Mouse (Mus musculus) CH12.LX (cell line): ENCODE data around the gene Thsd4. TPM values are rescaled to one million over a fixed set of nuclear protein-coding genes. Genes with fewer than 3 reads are reported as not detected.
A peak's percentile ranks its signal among the peaks of the same experiment; 100 is the strongest.

ENCODE experiments used
- DNase-seq: peaks from one replicate; pipeline ENCODE4 v3.0.0-alpha.2; 2013; ENCODE audit errors: extremely low read depth
- H3K27ac ChIP-seq: 2 replicates; pipeline ENCODE4 v1.5.1; 2012; ENCODE audit warnings: low read depth, mild to moderate bottlenecking, control low read depth, moderate library complexity; ENCODE audit not compliant: insufficient read depth
- H3K27me3 ChIP-seq: replicated peaks from 2 replicates; pipeline ENCODE3; 2012; ENCODE audit warnings: inconsistent platforms
- H3K36me3 ChIP-seq, 2 experiments: replicated peaks in 1 of 2; 2 replicates each; pipeline versions ENCODE3 to v1.6.1; 2012; ENCODE audit warnings: inconsistent platforms in 1 of 2, low read length in 1 of 2, mild to moderate bottlenecking in 1 of 2, mixed read lengths in 1 of 2, moderate library complexity in 1 of 2; ENCODE audit not compliant: control insufficient read depth in 1 of 2, insufficient read depth in 1 of 2
- H3K4me1 ChIP-seq, 2 experiments: 2 replicates each; pipeline ENCODE4 v1.6.1; 2012; ENCODE audit warnings: inconsistent platforms in 1 of 2, moderate library complexity in 1 of 2; ENCODE audit not compliant: insufficient read depth in 2 of 2, control insufficient read depth in 1 of 2
- H3K4me2 ChIP-seq: 2 replicates; pipeline ENCODE4 v1.6.1; 2012; ENCODE audit warnings: low read depth, mild to moderate bottlenecking, control low read depth; ENCODE audit not compliant: poor library complexity, insufficient read depth, severe bottlenecking
- H3K4me3 ChIP-seq, 3 experiments: fragments of 150-350 bp in 1 of 3; sonication (generic) in 1 of 3; replicated peaks in 1 of 3; 2 replicates each; pipeline versions ENCODE3 to v1.5.1; 2011 to 2012; ENCODE audit warnings: low read depth in 2 of 3, low read length in 2 of 3, mild to moderate bottlenecking in 2 of 3, moderate library complexity in 2 of 3, control low read depth in 1 of 3, improper control_type of control experiment in 1 of 3, inconsistent platforms in 1 of 3, mixed read lengths in 1 of 3; ENCODE audit not compliant: poor library complexity in 1 of 3
- H3K79me2 ChIP-seq: replicated peaks from 2 replicates; pipeline ENCODE4 v1.6.1; 2012; ENCODE audit warnings: mild to moderate bottlenecking, moderate library complexity; ENCODE audit not compliant: control insufficient read depth, poor library complexity, insufficient read depth, severe bottlenecking; ENCODE audit errors: extremely low read depth
- H3K9ac ChIP-seq: 2 replicates; pipeline ENCODE4 v1.6.1; 2012; ENCODE audit warnings: low read depth, mild to moderate bottlenecking, control low read depth, moderate library complexity; ENCODE audit not compliant: insufficient read depth
- H3K9me3 ChIP-seq: replicated peaks from 2 replicates; pipeline ENCODE3; 2012; ENCODE audit warnings: low read length, inconsistent platforms, mixed read lengths
- CTCF ChIP-seq, 2 experiments: IDR thresholded peaks in 1 of 2; conservative IDR thresholded peaks in 1 of 2; 2 replicates each; pipeline ENCODE4 v1.5.1; 2011 to 2012; ENCODE audit warnings: low read depth in 2 of 2, low read length in 2 of 2, improper control_type of control experiment in 1 of 2, inconsistent platforms in 1 of 2, mild to moderate bottlenecking in 1 of 2, moderate library complexity in 1 of 2
- ELF1 ChIP-seq: IDR thresholded peaks from 2 replicates; pipeline ENCODE4 v1.6.1; 2014; ENCODE audit warnings: low read depth, mild to moderate bottlenecking, inconsistent platforms, low read length, improper control_type of control experiment
- ETS1 ChIP-seq: conservative IDR thresholded peaks from 2 replicates; pipeline ENCODE4 v1.6.1; 2012; ENCODE audit warnings: low read depth, mild to moderate bottlenecking, inconsistent platforms, low read length, improper control_type of control experiment, moderate library complexity
- GABPA ChIP-seq: IDR thresholded peaks from 2 replicates; pipeline ENCODE4 v1.6.1; 2012; ENCODE audit warnings: low read depth, low read length, improper control_type of control experiment, inconsistent platforms; ENCODE audit not compliant: insufficient replicate concordance
- HCFC1 ChIP-seq: IDR thresholded peaks from 2 replicates; pipeline ENCODE4 v1.6.1; 2012; ENCODE audit warnings: low read depth, mild to moderate bottlenecking, inconsistent platforms, low read length, improper control_type of control experiment
- IRF4 ChIP-seq: IDR thresholded peaks from 2 replicates; pipeline ENCODE4 v1.6.1; 2014; ENCODE audit warnings: low read depth, mild to moderate bottlenecking, inconsistent platforms, low read length, improper control_type of control experiment
- MAZ ChIP-seq: IDR thresholded peaks from 2 replicates; pipeline ENCODE4 v1.6.1; 2012; ENCODE audit warnings: low read depth, mild to moderate bottlenecking, inconsistent platforms, low read length, improper control_type of control experiment, moderate library complexity
- MEF2A ChIP-seq: IDR thresholded peaks from 2 replicates; pipeline ENCODE4 v1.6.1; 2014; ENCODE audit warnings: low read depth, mild to moderate bottlenecking, inconsistent platforms, low read length, improper control_type of control experiment, borderline replicate concordance
- NRF1 ChIP-seq: IDR thresholded peaks from 2 replicates; pipeline ENCODE4 v1.6.1; 2014; ENCODE audit warnings: low read depth, mild to moderate bottlenecking, inconsistent platforms, low read length, improper control_type of control experiment, moderate library complexity
- PAX5 ChIP-seq: IDR thresholded peaks from 2 replicates; pipeline ENCODE4 v1.6.1; 2012; ENCODE audit warnings: low read length, inconsistent platforms, mixed read lengths
- RCOR1 ChIP-seq: conservative IDR thresholded peaks from 2 replicates; pipeline ENCODE4 v1.6.1; 2012; ENCODE audit warnings: low read depth, mild to moderate bottlenecking, inconsistent platforms, low read length, improper control_type of control experiment
- SIN3A ChIP-seq: IDR thresholded peaks from 2 replicates; pipeline ENCODE4 v1.6.1; 2012; ENCODE audit warnings: low read length, improper control_type of control experiment, inconsistent platforms
- TBP ChIP-seq: conservative IDR thresholded peaks from 2 replicates; pipeline ENCODE4 v1.6.1; 2011; ENCODE audit warnings: low read depth, low read length, improper control_type of control experiment
- TCF12 ChIP-seq: IDR thresholded peaks from 2 replicates; pipeline ENCODE4 v1.6.1; 2014; ENCODE audit warnings: low read depth, mild to moderate bottlenecking, inconsistent platforms, low read length, improper control_type of control experiment
- dilution Hi-C: fragments of 300-500 bp; cut with MboI; formaldehyde crosslinking; loops from 2 replicates; pipeline ENCODE4 v1.14.3; 2020; ENCODE audit warnings: low sequenced_read_pairs; ENCODE audit not compliant: extremely low pct_unique_long_range_greater_than_20kb, extremely low pct_ligation_motif_present
- in situ Hi-C: fragments of 300-500 bp; cut with MboI; formaldehyde crosslinking; loops from 3 replicates; pipeline ENCODE4 v1.14.3; 2019; ENCODE audit warnings: low sequenced_read_pairs, low pct_ligation_motif_present, low pct_unique_long_range_greater_than_20kb, mixed read lengths
- polyA plus RNA-seq: library from polyadenylated mRNA; unstranded; fragments of >175 nt; gene quantifications from 2 replicates; pipeline ENCODE4 v1.2.1, GENCODE M21; 2012; ENCODE audit warnings: low read depth; ENCODE audit not compliant: insufficient read length
- total RNA-seq, 2 experiments: library from RNA; depleted of rRNA; stranded (reverse); fragments of 300-350 nt in 1 of 2; fragments of >200 nt in 1 of 2; gene quantifications; 2 replicates each; pipeline ENCODE4 v1.2.3; 2012 to 2014

The Thsd4 gene
- total and polyA plus RNA-seq, 3 experiments, result not detected

- no peak overlapping the region for H3K27ac ChIP-seq
- H3K4me1 ChIP-seq, result peaks cover 4 to 35% of the 10 kb centered on the region in 2 experiments; a peak in 3 of 4 replicates
- dilution Hi-C loops, result no loop called here
- in situ Hi-C loops, result no loop called here
- no peaks in the 10 kb centered on the region for H3K27me3 ChIP-seq
- no peaks in the 10 kb centered on the region for H3K79me2 ChIP-seq
- no peak overlapping the region for H3K9ac ChIP-seq
- TF ChIP-seq TCF12 (no peak), ETS1 (0 out of 2 replicates have a peak, but pooled peaks have one; percentile 14)
- H3K4me2 ChIP-seq, result no peak overlapping the region
- DNase-seq, result no peak
- no peak overlapping the region for H3K4me3 ChIP-seq
- H3K36me3 ChIP-seq, result no peaks in the 10 kb centered on the region
- H3K9me3 ChIP-seq, result no peaks in the 10 kb centered on the region
These were observed 569.3 kb downstream of the Thsd4 start for GRCm38 (mm10) chr9:59952515-59953070.

DNA sequence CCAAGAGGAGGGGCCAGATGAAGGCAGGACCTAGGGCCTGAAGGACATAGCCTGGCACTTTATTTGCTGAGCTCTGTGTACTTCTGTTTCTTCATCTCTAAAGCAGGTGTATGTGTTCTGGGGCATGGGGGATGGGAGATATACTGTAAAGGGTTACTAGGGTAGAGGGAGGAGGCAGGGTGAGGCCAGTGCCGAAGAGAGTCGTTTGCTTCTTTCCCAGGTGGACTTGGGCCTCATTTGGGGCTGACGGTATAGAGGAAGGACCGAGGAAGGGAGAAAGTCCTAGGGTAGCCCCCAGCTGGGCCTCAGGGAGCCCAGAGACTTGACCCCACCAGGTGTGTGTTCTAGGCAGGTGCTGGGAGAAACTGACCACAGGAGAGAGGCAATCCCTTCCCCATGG, 569.9 kb downstream of the Thsd4 start:
- H3K36me3 ChIP-seq, result no peaks in the 10 kb centered on the region
- H3K9me3 ChIP-seq, result no peaks in the 10 kb centered on the region
- no peaks in the 10 kb centered on the region for H3K27me3 ChIP-seq
- in situ Hi-C loops (no loop called here), dilution Hi-C loops (no loop called here)
- no peak for DNase-seq
- H3K79me2 ChIP-seq, result no peaks in the 10 kb centered on the region
- H3K4me1 ChIP-seq, result peaks cover 4 to 35% of the 10 kb centered on the region in 2 experiments; a peak in 3 of 4 replicates
- H3K4me3 ChIP-seq, result no peak overlapping the region
- H3K27ac ChIP-seq, result no peak overlapping the region
- no peak for TF ChIP-seq ELF1
- TF ChIP-seq SIN3A, result no peak
- TF ChIP-seq HCFC1, result no peak
- no peak for TF ChIP-seq PAX5
- TF ChIP-seq MAZ, result no peak
- no peak for TF ChIP-seq NRF1
- no peak for TF ChIP-seq GABPA
- no peak for TF ChIP-seq TBP
- TF ChIP-seq RCOR1, result no peak
- no peak for TF ChIP-seq MEF2A
- no peak for TF ChIP-seq TCF12
- no peak for TF ChIP-seq CTCF (conservative IDR thresholded peaks at IDR 0.05 in 1 of 2, IDR thresholded peaks at IDR 0.05 in 1 of 2; ENCODE audit: low read depth in 2 of 2, low read length in 2 of 2)
- no peak for TF ChIP-seq IRF4
- no peak overlapping the region for H3K9ac ChIP-seq
- H3K4me2 ChIP-seq, result no peak overlapping the region
